Mouse (Mus musculus): ENCODE measurements around the gene Wwox.

DNA sequence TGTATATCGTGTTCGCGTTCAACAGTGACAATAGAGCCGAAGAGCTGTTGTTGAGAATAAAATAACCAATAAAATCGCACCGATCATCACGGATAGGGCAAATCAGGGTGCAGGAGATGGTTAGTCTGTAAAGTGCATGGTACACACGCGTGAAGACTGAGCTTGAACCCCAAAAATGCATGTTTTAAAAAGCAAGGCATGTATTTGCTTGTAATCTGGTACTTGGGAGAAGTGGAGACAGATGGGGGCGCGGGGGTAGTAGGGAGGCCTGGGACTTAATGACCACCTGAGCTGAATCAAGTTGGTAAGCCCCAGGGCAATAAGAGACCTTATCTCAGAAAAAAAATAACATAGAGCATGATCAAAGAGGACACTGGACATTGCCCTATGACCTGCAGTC lies 919.0 kb downstream of the Wwox start:
- TF ChIP-seq MAFK (IDR thresholded peaks at IDR 0.05; ENCODE audit: insufficient replicate concordance, low read length) (no peak), CTCF (conservative IDR thresholded peaks at IDR 0.05 in 1 of 2, IDR thresholded peaks at IDR 0.05 in 1 of 2; ENCODE audit: low read depth in 2 of 2, low read length in 2 of 2) (no peak), POLR2A (IDR thresholded peaks at IDR 0.05; ENCODE audit: low read depth, low read length) (no peak), KAT2A (IDR thresholded peaks at IDR 0.05; ENCODE audit: insufficient replicate concordance, low read length) (no peak), TBP (conservative IDR thresholded peaks at IDR 0.05; ENCODE audit: low read depth, low read length) (no peak)
